Mouse (Mus musculus) thymus, adult 2 months (tissue): Measurements from ENCODE around the gene Laptm4a. TPM values are rescaled to one million over a fixed set of nuclear protein-coding genes. Genes with fewer than 3 reads are reported as not detected.

Experiments
- DNase-seq: peaks from one replicate; pipeline ENCODE4 v3.0.0; 2021
- H3K27ac ChIP-seq: fragments of 200-500 bp; 2 replicates; pipeline ENCODE4 v1.5.1; 2012; ENCODE audit warnings: low read length, control low read depth; ENCODE audit not compliant: control insufficient read depth, insufficient read depth
- H3K27me3 ChIP-seq: fragments of 200-500 bp; 2 replicates; pipeline ENCODE4 v1.6.1; 2012; ENCODE audit warnings: mild to moderate bottlenecking, low read length, moderate library complexity, mixed read lengths; ENCODE audit not compliant: control insufficient read depth, insufficient read depth
- H3K36me3 ChIP-seq: fragments of 200-500 bp; 2 replicates; pipeline ENCODE4 v1.6.1; 2012; ENCODE audit warnings: mild to moderate bottlenecking, low read length, moderate library complexity; ENCODE audit not compliant: control insufficient read depth, insufficient read depth
- H3K4me1 ChIP-seq: fragments of 200-500 bp; replicated peaks from 2 replicates; pipeline ENCODE4 v1.6.1; 2012; ENCODE audit warnings: low read length; ENCODE audit not compliant: control insufficient read depth, insufficient read depth
- H3K4me3 ChIP-seq: fragments of 200-500 bp; 2 replicates; pipeline ENCODE4 v1.5.1; 2012; ENCODE audit warnings: mild to moderate bottlenecking, low read length, control low read depth, moderate library complexity; ENCODE audit not compliant: control insufficient read depth, insufficient read depth
- CTCF ChIP-seq: fragments of 200-500 bp; IDR thresholded peaks from 2 replicates; pipeline ENCODE4 v1.5.1; 2012; ENCODE audit warnings: mild to moderate bottlenecking, control low read depth, low read length, moderate library complexity, borderline replicate concordance; ENCODE audit not compliant: control insufficient read depth, poor library complexity, insufficient read depth; ENCODE audit errors: extremely low read depth
- POLR2A ChIP-seq: fragments of 200-500 bp; IDR thresholded peaks from 2 replicates; pipeline ENCODE4 v1.6.1; 2012; ENCODE audit warnings: mild to moderate bottlenecking, low read length, control low read depth, moderate library complexity; ENCODE audit not compliant: control insufficient read depth, poor library complexity, insufficient read depth; ENCODE audit errors: extremely low read depth
- WGBS: fragments of 180-500 bp; shearing (Covaris S2); methylation state at CpG from one replicate; pipeline ENCODE4 v1.1.7; 2018; 5-methylcytosine and 5-hydroxymethylcytosine counted together
- polyA plus RNA-seq: library from polyadenylated mRNA; depleted of rRNA; stranded (reverse); fragments of >200 nt; gene quantifications from 2 replicates; pipeline ENCODE4 v1.2.3, GENCODE M21; 2012

Laptm4a gene
- polyA plus RNA-seq, 1 experiment: 138 TPM

GRCm38 (mm10) chr12:8881736-8882135 lies 39.7 kb upstream of the Laptm4a start:
- Histone ChIP-seq H3K27ac (no peak overlapping the region), H3K27me3 (no peaks in the 10 kb centered on the region), H3K36me3 (no peaks in the 10 kb centered on the region), H3K4me1 (peaks cover 2% of the 10 kb centered on the region; the same call in 1 of the 2 replicates), H3K4me3 (no peak overlapping the region)
- 55% methylated on average over 4 of the region's 4 CpGs for WGBS
- TF ChIP-seq POLR2A: no peak
- no peak for TF ChIP-seq CTCF
- peak; percentile 40 for DNase-seq

- WGBS: 84% methylated on average over 8 of the region's 8 CpGs
- DNase-seq: no peak
- Histone ChIP-seq H3K4me3 (no peak overlapping the region), H3K27ac (no peak overlapping the region), H3K27me3 (no peaks in the 10 kb centered on the region), H3K36me3 (no peaks in the 10 kb centered on the region), H3K4me1 (no peaks in the 10 kb centered on the region)
- TF ChIP-seq POLR2A (no peak), CTCF (no peak)
These were observed 39.1 kb upstream of the Laptm4a start for GRCm38 (mm10) chr12:8882376-8882775.

DNA sequence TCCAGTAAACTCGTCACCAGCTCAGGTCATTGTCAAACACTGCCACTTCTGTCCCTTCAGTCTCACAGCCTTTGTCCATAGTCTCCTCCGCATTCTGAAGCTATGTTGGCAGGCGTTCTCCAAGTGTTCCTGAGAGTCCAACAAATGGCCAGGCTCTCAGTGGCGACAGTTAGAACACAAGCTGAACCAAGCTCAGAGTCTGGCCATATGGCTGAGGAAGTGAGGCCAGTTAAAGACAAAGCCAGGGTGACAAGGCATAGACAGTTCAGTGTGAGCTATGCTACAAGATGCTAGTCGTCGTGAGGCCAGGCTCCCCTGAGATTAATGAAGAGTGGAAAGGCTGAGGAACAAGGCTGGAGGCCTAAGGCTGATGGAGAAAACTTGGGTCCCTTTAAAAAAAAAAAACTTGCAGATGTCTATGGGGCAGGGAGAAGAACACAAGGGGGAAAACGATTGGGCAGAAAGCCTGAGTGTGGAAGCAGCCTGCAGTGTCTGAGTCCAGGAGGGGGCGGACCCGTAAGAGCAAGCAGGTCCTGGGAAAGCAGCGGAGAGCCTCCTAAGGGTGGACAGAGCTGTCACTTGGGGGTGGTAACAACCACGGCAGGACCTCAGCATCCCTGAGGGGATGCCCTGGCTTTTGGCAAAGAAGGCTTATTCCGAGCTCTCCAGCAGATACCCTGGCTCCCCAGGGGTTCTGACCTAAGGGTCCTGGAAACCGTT lies 36.9 kb upstream of the Laptm4a start:
- H3K27me3 ChIP-seq: no peaks in the 10 kb centered on the region

DNA sequence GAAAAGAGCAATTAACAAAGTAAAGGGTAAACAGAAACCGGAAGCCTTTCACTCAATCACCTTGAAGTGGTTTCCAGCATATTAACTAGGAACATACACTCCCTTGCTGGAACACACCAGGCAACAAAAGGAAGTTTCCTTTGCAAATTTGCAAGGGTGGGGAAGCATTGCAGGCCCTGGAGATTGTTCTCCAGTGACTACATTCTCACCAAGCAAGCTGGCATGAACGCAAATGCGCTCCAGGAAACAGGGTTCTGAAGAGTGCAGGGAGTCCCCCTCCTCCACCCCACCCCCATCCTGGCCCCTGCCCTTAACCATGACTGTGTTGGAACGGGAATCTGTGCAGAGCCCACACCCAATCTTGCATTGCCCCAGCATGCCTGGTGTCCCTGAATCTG lies 36.3 kb upstream of the Laptm4a start:
- DNase-seq: no peak
- Histone ChIP-seq H3K4me1 (no peaks in the 10 kb centered on the region), H3K27ac (no peak overlapping the region), H3K36me3 (no peaks in the 10 kb centered on the region), H3K27me3 (no peaks in the 10 kb centered on the region), H3K4me3 (no peak overlapping the region)
- TF ChIP-seq POLR2A (no peak), CTCF (no peak)
- WGBS: 60% methylated on average over 4 of the region's 4 CpGs

More for the DNA sequence above, 36.9 kb upstream of the Laptm4a start:
- Histone ChIP-seq H3K4me3 (no peak overlapping the region), H3K27ac (no peak overlapping the region), H3K4me1 (no peaks in the 10 kb centered on the region), H3K36me3 (no peaks in the 10 kb centered on the region)
- TF ChIP-seq POLR2A: no peak
- no peak for TF ChIP-seq CTCF
- 70% methylated on average over 13 of the region's 13 CpGs for WGBS
- no peak for DNase-seq

GRCm38 (mm10) chr12:8885950-8886349 lies 35.5 kb upstream of the Laptm4a start:
- no peaks in the 10 kb centered on the region for H3K36me3 ChIP-seq
- no peak overlapping the region for H3K4me3 ChIP-seq
- TF ChIP-seq CTCF (no peak), POLR2A (no peak)
- DNase-seq: no peak
- 92% methylated on average over 3 of the region's 3 CpGs for WGBS
- H3K27ac ChIP-seq: no peak overlapping the region
- no peaks in the 10 kb centered on the region for H3K4me1 ChIP-seq
- H3K27me3 ChIP-seq: no peaks in the 10 kb centered on the region

- no peak for DNase-seq
- Histone ChIP-seq H3K36me3 (no peaks in the 10 kb centered on the region), H3K4me1 (no peaks in the 10 kb centered on the region), H3K4me3 (no peak overlapping the region), H3K27me3 (no peaks in the 10 kb centered on the region), H3K27ac (no peak overlapping the region)
- TF ChIP-seq CTCF (no peak), POLR2A (no peak)
- 83% methylated on average over 7 of the region's 7 CpGs for WGBS
These were observed 33.0 kb upstream of the Laptm4a start for GRCm38 (mm10) chr12:8888445-8888844.

DNA sequence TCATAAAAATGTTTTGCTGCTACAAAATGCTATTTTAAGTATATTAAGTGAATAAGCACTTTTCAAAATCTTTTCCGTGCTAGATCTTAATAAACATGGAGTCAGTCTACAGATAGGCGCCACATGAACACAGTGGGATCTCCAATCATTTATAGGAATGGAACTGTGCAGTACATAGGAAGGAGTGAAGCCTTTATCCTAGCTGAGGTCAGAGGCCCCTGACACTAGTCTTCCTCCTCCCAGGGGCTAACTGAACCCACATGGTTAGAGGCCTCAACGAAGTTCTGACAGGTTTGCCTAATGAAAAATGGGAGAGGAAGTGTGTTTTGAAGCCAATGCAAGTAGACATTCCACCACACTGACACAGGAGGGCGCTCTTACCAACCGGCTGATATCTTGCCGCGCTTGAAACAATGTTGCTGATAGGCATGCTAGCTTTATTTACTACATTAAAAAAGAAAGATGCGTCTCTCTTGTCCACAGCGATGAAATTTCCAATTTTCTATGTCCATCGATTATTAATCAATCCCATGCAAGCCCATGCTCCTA lies 32.3 kb upstream of the Laptm4a start:
- no peak for TF ChIP-seq POLR2A
- no peak for TF ChIP-seq CTCF

More for the DNA sequence above, 32.3 kb upstream of the Laptm4a start:
- Histone ChIP-seq H3K4me1 (no peaks in the 10 kb centered on the region), H3K36me3 (no peaks in the 10 kb centered on the region), H3K27ac (no peak overlapping the region), H3K4me3 (no peak overlapping the region), H3K27me3 (no peaks in the 10 kb centered on the region)
- WGBS: 19% methylated on average over 10 of the region's 10 CpGs
- DNase-seq: peak; percentile 67
